Mouse (Mus musculus): ENCODE measurements at regions not wholly inside any gene's neighbourhood (a gene's known extent, or its start where the extent isn't known, plus 50 kb on each side); places are given as distances from the start of the nearest gene placed in this dataset.
A peak's percentile ranks its signal among the peaks of the same experiment; 100 is the strongest.

GRCm38 (mm10) chr11:21036161-21036916 is 54.8 kb upstream of the Peli1 start:
- DNase-seq (ENCODE audit: low read depth, low spot score): peak; percentile 23

DNA sequence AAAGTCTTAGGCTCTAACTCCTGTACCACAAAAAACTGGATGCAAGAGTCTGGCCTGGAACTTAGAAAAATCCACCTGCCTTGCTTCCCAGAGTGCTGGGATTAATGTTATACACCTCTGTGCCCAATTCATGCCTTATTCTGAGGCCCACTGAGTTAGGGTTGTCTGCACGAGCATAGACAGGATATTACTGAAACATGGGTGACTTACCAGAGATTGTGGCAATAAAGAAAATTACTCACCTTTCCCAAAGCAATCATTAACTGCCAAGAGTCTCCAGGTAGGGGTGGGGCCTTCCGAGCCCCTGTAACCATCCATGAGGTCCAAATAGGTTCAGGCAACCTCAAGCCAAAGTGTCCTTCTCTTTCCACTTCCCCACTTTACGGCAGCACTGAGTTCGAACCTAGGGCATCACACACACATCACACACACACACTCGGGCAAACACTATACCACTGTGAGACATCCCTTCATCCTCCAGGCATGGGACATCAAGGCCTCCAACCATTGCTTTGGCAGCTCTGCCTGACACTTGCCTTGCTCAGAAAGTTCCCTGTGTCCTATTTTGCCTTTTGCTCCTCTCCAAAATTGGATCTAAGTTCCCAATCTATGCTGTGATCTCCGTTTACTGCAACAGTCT is 53.7 kb upstream of the Peli1 start:
- no peak for DNase-seq (ENCODE audit: low read depth, low spot score)

- no peak for DNase-seq (ENCODE audit: low read depth, low spot score)
Measured at GRCm38 (mm10) chr11:21041201-21041600, 49.9 kb upstream of the Peli1 start.

Measured in CD4-positive helper T cell, adult 2 months (primary cell).